Mouse (Mus musculus) layer of hippocampus, adult 18-20 months (tissue): ENCODE data around the gene Gm28510. TPM values are rescaled to one million over a fixed set of nuclear protein-coding genes. Genes with fewer than 3 reads are reported as not detected.
"Not testable (repeated sequence)": the region's sequence is repeated elsewhere in the genome, so short reads cannot be mapped to it uniquely, and the experiment has no call there.

Experiments
- DNase-seq, 2 experiments: peaks; one replicate each; pipeline ENCODE4 v3.0.0; 2022; ENCODE audit warnings: low spot score in 2 of 2
- long read RNA-seq: library from polyadenylated mRNA; stranded (forward); transcript quantifications from one replicate; pipeline ENCODE4 v2.0.0, GENCODE M21; 2021
- total RNA-seq, 2 experiments: library from RNA; stranded (reverse); gene quantifications; 2 replicates each; pipeline ENCODE4 v1.2.3; 2021

Gene Gm28510
- not detected for total RNA-seq
- long read RNA-seq = 0 reads

- not testable (repeated sequence) for DNase-seq
Measured at GRCm38 (mm10) chrY:10412437-10412836, at the start of gene Gm28510. Gene Gm28510, plus strand, starts transcription at chrY:10412737.

Other genes starting within 250 kb of the Gm28510 start
- not detected for gene Gm20834, start 88.1 kb upstream of the Gm28510 start, total RNA-seq
- not detected for gene Gm20737, start 123.3 kb downstream of the Gm28510 start, total RNA-seq
- gene Gm21775, start 140.7 kb downstream of the Gm28510 start, total RNA-seq = not detected
- not detected for gene Gm21900, start 203.6 kb downstream of the Gm28510 start, total RNA-seq